Mouse (Mus musculus) fat pad, adult 2 months (tissue): ENCODE results near the gene Rbl2.

Source experiments
- DNase-seq: peaks from one replicate; pipeline ENCODE4 v3.0.0-alpha.2; 2011; ENCODE audit warnings: low read depth, low spot score; ENCODE audit errors: extremely low read depth

The Rbl2 gene

DNA sequence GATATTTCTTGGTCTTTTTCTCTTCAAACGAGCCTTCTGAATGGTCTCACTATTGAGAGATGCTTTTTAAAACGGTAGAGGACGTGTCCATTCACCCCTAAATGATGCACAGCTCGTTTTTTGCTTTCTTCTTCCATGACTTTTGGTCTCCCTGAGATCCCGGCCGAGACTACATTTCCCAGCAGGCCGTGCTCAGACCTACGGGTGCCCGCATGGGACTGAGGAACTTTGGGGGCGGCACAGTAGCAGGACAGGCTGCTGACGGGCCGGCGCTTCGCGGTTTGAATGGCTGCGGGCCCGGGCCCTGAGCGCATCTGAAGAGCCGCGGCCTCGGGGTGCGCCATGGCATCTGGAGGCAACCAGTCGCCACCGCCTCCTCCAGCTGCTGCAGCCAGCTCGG lies at the start of gene Rbl2:
TSS of gene Rbl2 (plus strand) at position 224 of the 400 bp plus-strand sequence.
- DNase-seq, result peak; percentile 46

DNA sequence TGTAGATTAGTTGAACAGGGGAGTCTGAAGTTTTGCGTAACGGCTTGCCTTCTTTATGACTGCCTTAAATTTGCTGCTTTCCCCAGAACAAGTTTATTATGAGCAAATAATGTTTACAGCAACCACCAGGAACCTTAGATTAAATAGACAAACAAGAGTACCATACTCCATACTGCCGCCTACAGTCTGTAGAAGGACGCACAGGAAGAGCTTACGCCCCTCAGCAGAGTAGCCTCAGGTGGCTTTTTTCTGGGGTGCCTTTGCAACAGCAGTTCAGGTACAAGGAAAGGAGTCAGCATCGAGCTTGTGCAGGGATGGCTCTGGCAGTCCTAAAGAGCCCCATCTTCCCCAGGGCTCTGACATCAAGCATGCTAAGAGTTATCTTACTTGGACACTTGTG lies 35.4 kb upstream of the Rbl2 start:
- no peak for DNase-seq

DNA sequence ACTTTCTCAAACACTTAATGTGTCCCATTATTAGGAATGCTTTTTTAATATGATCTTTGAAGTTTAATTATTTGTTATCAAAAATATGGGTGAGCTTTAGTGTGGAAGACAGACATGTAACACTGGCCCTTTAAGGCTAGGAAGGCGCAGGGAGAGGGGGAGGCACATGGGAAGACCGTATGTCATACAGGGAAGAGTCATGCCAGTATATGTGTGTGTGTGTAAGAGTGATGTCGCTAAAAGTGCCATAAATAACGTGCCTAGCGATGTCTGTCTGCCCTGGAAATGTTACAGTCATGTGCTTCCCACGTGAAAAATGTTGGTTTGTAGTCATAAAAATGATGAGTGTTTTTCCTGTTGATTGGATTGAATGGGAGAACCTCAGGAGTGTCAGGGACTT lies 33.0 kb upstream of the Rbl2 start:
- no peak for DNase-seq

DNA sequence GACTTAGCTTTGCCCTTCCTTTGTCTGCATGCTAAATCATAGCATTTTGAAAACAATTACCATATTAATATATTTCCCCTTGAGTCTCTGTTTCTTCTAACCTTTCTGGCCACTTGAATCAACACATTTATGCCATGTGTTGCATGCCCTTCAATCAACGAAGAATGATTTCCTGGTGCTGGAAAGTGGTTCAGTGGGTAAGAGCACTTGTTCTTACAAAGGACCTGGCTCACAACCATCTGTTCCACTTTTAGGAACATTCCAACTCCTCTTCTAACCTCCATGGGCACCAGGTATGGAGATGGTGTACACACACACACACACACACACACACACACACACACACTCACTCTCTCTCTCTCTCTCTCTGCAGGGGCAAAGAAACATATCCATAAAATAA lies 31.2 kb upstream of the Rbl2 start:
- DNase-seq, result no peak

DNA sequence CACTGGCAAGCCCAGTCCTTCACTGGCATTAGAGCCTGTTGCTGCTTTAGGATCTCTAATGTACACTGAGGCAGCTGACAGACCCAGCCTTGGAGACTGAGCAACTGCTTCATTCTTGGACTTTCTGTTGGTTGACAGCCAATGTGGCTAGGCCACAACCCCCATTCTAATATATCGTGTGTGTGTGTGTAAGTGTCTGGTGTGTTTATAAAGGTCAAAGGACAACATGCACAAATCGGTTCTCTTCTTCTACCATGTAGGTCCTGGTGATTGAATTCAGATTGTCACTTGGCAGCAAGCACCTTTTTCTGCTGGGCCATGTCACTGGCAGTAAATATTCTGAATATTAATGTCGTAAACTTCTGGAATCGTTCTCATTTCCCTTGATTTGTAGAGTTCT lies 23.5 kb upstream of the Rbl2 start:
- no peak for DNase-seq

DNA sequence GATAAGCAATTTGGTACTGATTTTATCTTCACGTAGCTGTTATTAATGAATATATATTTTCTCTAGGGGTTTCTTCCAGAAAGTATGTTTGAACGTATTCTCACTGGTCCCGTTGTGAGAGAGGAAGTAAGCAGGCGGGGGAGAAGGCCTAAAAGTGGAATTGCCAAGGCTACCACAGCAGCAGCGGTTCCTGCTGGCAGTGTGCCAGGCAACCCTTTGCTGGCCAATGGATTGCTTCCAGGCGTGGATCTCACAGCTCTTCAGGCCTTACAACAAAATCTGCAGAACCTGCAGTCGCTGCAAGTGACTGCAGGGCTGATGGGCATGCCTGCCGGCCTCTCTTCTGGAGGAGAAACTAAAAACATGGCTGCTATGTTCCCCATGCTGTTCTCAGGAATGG lies 18.8 kb upstream of the Rbl2 start:
- no peak for DNase-seq

DNA sequence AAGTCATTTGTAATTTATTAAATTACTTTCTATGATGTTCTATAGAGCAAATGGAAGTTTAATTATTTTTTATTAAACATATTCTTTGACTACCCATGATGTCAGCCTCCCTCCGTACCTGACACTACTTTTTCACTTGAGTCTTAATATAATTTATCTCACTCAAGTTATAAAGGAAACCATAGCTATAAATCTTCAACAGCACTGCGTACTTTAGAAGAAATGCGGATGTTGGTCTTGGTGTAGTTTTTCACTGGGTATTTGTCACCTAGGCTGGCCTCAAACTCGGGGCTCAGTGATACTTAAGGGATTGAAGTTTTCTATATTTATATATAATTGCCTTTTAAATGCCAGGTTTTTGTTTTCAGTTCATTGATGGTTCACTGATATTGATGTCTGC lies 15.4 kb upstream of the Rbl2 start:
- DNase-seq, result no peak

DNA sequence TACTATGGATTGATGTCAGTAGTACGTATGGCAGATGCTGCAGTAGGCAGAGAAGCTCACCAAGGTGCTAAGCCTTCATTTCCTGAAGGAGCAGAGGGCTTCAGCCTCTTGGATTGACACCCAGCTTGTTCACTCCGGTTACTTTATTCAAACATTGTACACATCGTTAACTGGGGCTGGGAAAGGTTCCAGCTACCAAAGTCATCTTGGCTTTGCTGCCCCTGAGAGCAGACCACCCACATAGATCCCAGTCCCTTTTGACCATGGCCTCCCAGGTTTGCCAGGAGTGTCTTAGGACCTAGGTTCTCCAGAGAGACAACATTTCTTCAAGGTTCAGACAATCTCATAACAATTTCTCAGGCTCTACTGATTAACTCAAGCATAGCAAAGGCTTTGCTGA lies 13.0 kb upstream of the Rbl2 start:
- no peak for DNase-seq

DNA sequence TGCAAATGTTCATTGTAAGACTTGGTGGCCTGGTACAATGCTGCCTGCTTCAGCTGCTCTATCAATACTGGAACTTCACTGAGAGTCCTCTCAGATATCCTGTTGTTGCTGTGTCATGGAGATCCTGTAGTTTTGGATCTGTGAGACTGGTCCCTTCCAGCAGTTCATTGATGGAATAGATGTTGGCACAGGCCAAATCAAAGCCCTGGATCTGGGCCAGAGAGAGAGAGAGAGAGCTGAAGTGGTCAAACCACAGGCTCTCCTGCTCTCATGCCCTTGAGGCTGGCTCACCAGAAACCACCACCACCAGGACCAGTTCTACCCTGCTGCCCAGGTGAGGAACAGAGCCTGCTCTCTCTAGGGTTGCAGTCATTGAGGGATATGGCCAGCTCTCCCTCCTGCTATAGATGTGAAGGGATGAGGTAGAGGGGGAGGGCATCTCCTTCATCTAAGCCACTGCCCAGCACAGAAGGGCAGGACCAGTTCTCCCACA lies 10.7 kb upstream of the Rbl2 start:
- no peak for DNase-seq

DNA sequence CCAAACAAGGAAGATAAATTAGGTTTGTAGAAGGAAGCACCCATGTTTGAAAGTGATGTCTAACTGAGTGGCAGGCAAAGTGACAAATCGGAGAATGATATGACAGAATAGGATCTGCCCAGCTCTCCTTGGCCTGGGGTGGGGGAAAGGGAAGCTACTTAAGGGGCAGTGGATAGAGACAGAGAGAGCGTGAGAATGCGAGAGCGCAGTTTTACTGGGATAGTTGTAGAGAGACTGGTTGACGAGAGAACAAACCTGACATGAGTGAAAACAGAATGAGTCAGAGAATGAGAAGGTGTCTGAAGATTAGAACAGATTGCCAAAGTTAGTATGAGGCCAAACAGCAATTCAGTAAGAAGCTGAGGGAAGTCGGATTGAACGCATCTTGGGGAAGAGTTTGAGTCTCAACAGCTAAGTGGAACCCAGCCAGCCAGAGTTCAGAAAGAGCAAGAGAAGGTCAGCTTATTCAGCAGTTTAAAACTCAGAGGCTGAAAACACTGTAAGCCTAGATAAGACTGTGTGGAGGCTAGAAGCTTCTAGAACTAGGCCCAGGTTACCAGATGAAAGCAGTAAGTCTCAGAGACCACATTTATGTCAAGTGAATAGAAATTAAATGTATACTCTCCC lies 9.9 kb upstream of the Rbl2 start:
- no peak for DNase-seq

DNA sequence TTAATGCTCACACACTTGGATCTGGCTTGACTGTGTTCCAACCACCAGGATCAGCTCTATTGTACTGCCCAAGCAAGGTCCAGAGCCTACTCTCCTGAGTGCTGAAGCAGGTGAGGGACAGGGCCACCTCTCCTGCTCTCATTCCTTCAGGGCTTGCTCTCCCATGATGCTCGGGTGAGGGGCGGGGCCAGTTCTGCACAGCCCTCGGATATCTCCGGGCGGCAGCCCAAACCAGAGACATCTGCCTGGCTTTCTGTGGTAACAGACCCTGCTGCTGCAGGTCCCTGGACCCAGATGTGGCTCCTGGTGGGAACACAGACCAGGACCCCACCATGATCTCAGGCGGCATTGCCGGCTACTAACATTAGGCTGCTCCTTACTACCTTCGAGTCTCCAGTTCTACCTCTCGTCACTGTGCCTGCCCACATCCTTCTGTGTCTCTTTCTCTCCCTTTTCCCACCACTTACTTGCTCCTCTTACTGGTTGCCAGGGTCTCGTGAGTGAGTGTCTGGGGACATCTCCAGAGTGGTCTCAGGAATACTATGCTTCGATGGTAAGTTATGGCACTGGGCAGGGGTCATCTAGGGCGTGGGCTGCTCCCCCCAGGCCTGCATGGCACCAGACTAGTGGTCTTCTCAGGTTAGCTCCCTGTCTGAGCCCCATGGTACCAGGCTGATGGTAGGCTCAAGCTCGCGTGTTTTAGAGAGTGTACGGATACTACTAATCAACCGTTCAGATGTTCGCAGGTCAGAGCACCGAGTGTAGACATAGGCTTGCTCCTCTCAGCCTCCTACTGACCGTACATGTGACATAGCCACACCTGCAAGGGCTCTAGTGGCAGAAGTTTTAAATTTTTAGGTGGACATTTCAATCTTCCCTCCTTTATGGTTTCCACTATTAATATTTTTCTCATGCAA lies 9.0 kb upstream of the Rbl2 start:
- no peak for DNase-seq

DNA sequence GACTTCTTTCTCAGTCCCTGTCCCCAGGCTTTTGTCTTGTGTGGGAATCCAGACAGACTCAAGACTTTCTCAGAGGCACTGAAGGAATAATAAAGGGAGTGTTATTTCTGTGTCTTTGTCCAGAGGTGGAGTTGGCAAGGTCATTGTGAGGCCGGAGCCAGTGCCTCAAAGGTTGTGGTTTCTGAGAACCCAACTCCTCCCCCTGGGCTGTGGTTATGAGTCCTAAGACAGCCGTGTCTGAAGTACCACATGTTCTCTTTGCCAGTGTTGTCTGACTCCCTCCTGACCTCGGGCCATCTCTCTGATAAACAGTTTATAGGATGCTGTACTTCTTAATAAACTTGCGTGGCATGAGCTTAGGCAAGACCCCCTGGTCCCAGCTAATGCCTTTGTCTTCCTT lies 4.7 kb upstream of the Rbl2 start:
- DNase-seq, result no peak

DNA sequence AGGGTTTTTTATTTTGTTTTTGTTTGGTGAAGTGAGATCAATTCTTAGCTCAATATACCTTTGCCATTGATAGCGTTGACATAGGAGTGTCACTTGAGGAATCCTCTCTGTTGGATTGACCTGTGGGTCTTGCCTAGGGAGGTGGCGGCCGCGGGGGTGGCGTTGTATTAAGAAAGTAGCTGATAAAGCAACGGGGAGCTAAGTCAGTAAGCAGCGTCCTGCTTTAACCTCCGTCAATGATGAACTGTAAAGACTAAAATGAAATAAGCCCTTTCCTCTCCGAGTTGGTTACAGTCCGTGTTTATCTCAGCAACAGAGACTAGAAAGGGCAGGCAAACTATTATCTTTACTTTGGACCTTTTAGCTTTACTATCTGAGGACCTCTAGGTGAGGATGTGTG lies 450 bp upstream of the Rbl2 start:
- DNase-seq, result no peak

DNA sequence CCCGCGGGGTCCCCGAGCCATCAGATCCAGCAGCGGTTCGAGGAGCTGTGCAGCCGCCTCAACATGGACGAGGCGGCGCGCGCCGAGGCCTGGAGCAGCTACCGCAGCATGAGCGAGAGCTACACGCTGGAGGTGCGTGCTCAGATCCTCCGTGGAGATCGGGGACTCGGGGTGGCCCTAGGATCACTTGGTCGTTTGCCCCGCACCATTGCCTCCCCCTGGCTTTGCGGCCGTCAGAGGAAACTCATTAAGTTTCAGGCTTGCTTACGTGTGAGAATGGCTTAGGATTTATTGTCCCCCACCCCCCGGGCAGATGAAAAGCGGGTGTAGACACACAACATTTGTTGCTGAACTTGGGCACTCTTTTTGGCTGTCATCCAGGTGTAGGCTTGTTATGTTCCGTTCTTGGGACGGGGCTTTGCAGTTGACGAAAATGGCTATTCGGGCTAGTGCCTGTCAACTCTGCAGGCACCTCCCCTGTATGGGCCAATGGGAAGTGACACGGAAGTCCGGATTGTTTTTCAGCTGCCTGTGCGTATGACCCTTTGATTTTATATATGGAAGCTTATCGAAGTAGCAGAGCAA lies 510 bp downstream of the Rbl2 start:
- peak; percentile 65 for DNase-seq

DNA sequence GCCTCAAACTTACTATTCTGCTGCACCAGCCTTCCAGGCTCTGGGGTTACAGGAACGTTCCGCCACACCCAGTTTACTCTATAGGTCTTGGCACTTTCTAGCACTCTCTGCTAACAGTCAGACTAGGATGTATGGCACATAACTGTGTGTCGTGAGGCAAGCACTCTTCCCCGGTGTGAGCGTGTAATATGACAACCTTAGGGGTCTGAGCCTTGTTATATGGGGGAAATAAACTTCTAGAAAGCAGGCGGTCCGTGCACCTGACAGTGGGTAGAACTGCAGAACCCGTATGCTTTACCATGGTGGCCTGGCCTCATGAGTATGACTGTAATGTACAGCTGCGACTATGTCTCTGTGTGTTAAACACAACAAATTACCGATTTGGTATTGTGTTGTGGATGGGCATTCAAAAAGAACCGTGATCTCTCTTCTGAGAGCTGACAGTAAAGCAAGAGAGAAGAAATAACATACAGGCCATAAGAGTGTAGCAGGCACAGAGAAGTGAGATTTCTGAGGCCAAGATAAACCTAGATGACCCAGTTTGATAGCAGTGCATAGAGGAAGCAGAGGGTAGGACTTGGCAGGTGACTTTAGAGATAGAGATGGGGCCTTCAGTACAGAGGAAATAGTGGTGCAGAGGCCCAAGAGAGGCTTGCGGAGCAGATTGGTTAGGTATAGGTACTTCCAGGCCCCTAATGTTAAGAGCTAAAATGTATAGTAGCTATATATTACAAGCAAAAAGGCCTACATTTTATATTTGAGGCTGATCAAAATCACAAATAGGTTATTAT lies 7.4 kb downstream of the Rbl2 start:
- no peak for DNase-seq

DNA sequence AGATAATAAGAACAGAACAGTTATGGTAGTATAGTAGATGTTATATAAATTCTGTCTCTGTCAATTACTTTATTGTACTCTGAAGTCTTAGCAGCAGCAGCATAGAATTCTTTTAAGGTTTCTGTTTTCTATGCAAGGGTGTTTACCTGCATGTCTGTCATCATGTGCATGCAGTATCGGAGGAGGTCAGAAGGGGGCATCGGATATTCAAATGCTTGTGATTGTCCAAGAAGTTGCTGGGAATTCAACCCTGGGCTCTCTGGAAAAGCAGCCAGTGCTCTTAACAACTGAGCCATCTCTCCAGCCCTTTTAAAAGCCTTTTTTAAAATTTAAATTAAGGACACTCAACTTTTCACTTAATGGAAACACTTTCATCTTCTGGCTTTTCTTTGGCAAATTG lies 9.8 kb downstream of the Rbl2 start:
- DNase-seq, result no peak

DNA sequence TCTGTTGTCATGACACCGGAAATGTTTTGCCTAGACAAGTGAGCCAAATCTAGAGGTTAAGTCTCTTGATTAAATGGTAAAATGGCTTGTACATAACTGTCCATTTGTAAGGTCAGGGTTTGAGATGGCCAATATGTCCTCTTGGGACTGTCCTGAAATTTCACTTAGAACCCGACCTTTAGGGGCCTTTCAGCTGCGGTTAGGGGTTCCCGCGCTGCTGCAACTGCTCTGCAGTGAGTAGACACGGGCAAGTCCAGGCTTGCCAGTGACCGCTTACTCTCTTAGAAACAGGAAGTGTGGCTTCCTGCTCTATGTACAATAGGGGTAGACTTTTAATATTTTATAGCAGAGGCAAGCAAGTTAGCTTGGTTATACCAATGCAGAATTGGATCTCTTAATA lies 12.1 kb downstream of the Rbl2 start:
- no peak for DNase-seq

DNA sequence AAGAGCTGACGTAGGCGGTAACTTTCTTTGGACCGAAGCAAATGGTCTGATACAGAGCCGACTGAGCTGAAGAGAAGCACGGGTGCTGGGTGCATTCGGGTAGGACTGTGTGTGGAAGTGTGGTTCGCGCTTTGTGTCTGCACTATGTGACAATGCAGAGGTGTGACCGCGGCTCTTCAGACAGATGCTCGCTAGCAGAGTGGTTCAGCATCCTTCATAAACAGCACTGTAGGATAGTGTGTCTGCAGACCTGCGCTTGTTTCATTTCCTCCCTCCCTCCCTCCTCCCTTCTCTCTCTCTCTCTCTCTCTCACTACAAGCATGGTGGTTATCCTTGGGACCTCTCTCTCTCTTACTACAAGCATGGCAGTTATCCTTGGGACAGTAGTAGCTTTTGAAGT lies 12.6 kb downstream of the Rbl2 start:
- no peak for DNase-seq

DNA sequence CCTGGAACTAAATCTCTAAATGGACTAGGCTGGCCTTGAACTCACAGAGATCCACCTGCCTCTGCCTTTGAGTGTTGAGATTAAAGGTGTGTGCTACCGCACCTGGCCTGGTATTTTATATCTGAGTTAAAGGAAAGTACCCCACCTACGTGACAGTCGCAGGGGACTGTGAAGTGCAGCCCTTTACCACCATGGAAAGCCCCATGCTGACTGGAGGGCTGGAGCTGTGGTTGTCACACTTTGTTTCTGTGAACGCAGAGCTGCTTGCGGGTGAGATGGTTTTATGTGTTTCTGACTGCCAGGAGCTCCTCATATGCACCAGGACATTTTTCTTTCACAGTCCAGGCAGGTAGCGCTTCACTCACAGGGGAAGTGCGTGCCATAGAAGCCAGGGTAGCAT lies 18.6 kb downstream of the Rbl2 start:
- no peak for DNase-seq

DNA sequence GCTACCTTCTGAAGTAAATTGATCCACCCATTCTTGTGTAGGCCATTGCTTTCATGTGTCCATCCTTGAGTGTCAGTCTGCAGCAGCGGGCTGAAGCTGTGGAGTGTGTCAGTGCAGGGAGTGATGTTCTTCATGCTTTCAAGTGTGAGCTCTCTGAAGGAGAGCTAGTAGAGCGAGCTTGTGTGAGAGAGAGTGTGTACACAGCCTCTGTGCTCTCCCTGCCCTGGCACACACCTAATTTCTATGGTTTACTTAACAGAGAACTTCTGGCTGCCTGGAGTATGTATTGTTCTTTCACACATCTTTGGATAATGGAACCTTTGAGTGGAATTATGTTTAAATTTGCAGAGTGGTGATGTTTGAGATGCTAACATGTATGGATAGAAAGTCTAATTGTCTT lies 19.7 kb downstream of the Rbl2 start:
- DNase-seq, result no peak

DNA sequence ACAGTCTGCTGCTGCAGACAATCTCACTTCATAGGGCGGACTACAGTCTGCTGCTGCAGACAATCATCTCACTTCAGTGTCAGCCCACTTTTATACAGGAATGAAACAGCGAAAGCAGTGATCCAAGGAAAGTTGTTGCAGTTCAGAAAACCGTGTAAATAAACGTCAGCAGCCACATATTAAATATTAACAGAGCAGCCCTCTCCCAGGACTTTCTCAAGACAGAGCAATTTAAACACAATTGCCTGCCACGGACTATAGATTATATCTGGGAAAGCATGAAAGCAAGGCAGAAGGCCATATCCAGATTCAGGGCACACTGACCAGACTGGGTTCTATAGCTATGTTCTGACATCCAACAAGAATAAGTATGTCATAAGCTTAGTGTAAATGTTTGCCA lies 24.3 kb downstream of the Rbl2 start:
- DNase-seq, result no peak
